10 mouse cellular contexts compared by ENCODE assay signal in the genomic region with DNA sequence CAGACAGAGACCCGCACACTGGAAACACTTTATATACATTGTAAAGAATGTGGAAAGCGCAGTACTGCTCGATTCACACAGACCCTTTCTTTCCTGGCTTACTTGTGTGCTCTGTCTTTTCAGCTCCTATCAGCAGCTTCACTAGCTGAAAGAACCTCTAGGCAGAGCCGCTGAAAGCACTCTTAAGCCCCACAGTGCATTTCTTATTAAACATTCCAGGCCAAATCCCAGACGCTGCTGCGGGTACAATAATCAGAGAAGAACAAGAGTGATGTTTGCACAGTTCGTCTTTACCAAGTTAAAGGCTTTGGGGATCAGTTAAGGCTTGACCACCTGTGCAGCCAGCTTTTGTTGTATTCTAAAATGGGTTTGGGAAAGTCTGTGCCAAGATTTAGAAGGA. TPM values are rescaled to one million over a fixed set of nuclear protein-coding genes. Genes with fewer than 3 reads are reported as not detected.
A peak's percentile ranks its signal among the peaks of the same experiment; 100 is the strongest.
DNase-seq lines count a peak whose midpoint lies in the region; ATAC-seq and TF ChIP-seq lines count a peak whose summit lies in the region.
"Had no signal": no experiment of that assay in that cellular context is flagged by ENCODE, and none has a peak within 500 bp of the region (broad histone marks: within the 10 kb centered on the region; RNA-seq: fewer than 3 reads in every experiment).

No protein-coding gene starts in this region.

- 0 out of 2 replicates have a peak, but pooled peaks cover 3% of the 10 kb centered on the region for H3K4me1 ChIP-seq in forebrain, postnatal 0 days (ENCODE audit: insufficient read depth)
- H3K4me1 ChIP-seq in midbrain, embryonic 12.5 days, result peaks cover 19% of the 10 kb centered on the region
- H3K4me1 ChIP-seq: liver, embryonic 13.5 days had no signal

- TF ChIP-seq CTCF in brain, embryonic 14.5 days (IDR thresholded peaks at IDR 0.05; ENCODE audit: borderline replicate concordance, extremely low read depth, insufficient read depth, insufficient read length), result no peak
- no peak for TF ChIP-seq CTCF in forebrain, postnatal 0 days (IDR thresholded peaks at IDR 0.05; ENCODE audit: low read depth)

- WGBS in forebrain, postnatal 0 days, result 7% methylated on average over 7 of the region's 7 CpGs
- 11% methylated on average over 7 of the region's 7 CpGs for WGBS in midbrain, embryonic 12.5 days

- H3K4me3 ChIP-seq in forebrain, postnatal 0 days (ENCODE audit: low read depth, low read length), result no peak overlapping the region
- H3K4me3 ChIP-seq in midbrain, embryonic 12.5 days, result no peak overlapping the region
- H3K4me3 ChIP-seq: liver, embryonic 13.5 days had no signal

- no peaks in the 10 kb centered on the region for H3K36me3 ChIP-seq in forebrain, postnatal 0 days (ENCODE audit: insufficient read depth)
- no peaks in the 10 kb centered on the region for H3K36me3 ChIP-seq in midbrain, embryonic 12.5 days
- H3K36me3 ChIP-seq: liver, embryonic 13.5 days had no signal

- peak; percentile 37 for DNase-seq in heart, adult 11 months
- no peak for DNase-seq in heart, adult 8-10 months (ENCODE audit: low spot score)
- DNase-seq in brain, embryonic 14.5 days (ENCODE audit: low read depth), result peak; percentile 92
- peak; percentile 28 for DNase-seq in forebrain, postnatal 0 days
- DNase-seq in urinary bladder, postnatal 14 days (ENCODE audit: low spot score), result no peak
- no peak for DNase-seq in cerebellum, adult 11-12 months
- DNase-seq: liver, embryonic 13.5 days; right cerebral cortex, adult 18-20 months had no signal

- TF ChIP-seq POLR2A in brain, embryonic 14.5 days (IDR thresholded peaks at IDR 0.05; ENCODE audit: borderline replicate concordance, extremely low read depth, insufficient read depth, insufficient read length, poor library complexity, severe bottlenecking), result no peak

- H3K9ac ChIP-seq in forebrain, postnatal 0 days, result no peak overlapping the region
- H3K9ac ChIP-seq in midbrain, embryonic 12.5 days (replicated peaks), result no peak overlapping the region
- H3K9ac ChIP-seq: liver, embryonic 13.5 days had no signal

- ATAC-seq in forebrain, postnatal 0 days, result peak; percentile 43; the same call in 1 of the 2 replicates
- peak; percentile 84 for ATAC-seq in midbrain, embryonic 12.5 days (ENCODE audit: low FRiP score, low read depth)
- no peak for ATAC-seq in inflammation-experienced regulatory T-cells, adult 6 months

- H3K27me3 ChIP-seq in forebrain, postnatal 0 days (ENCODE audit: insufficient read depth, low read length), result no peaks in the 10 kb centered on the region
- H3K27me3 ChIP-seq in midbrain, embryonic 12.5 days, result no peaks in the 10 kb centered on the region
- H3K27me3 ChIP-seq: liver, embryonic 13.5 days had no signal

- no peaks in the 10 kb centered on the region for H3K9me3 ChIP-seq in forebrain, postnatal 0 days (ENCODE audit: low read length)
- no peaks in the 10 kb centered on the region for H3K9me3 ChIP-seq in midbrain, embryonic 12.5 days
- H3K9me3 ChIP-seq: liver, embryonic 13.5 days had no signal

- H3K4me2 ChIP-seq in forebrain, postnatal 0 days (ENCODE audit: low read depth), result no peak overlapping the region
- H3K4me2 ChIP-seq in midbrain, embryonic 12.5 days (replicated peaks), result no peak overlapping the region
- H3K4me2 ChIP-seq: liver, embryonic 13.5 days had no signal

- H3K27ac ChIP-seq in forebrain, postnatal 0 days (ENCODE audit: low read depth, low read length), result 0 out of 2 replicates have a peak overlapping the region, but pooled peaks have one; percentile 1
- H3K27ac ChIP-seq in midbrain, embryonic 12.5 days (replicated peaks), result peak overlapping the region; percentile 92
- H3K27ac ChIP-seq: liver, embryonic 13.5 days had no signal

RNA-seq across cellular contexts. Expression of gene Pmpcb, which starts 12.1 kb away (rescaled TPM):
- total RNA-seq in heart, adult 8-10 months (2022), result 100 to 1,000 TPM; 289 to 312 (median 300) TPM
- 66.7 and 72.8 TPM in 2 replicates for polyA plus RNA-seq in brain, embryonic 14.5 days (2012; rRNA removed)
- total RNA-seq in forebrain, postnatal 0 days (2014; rRNA removed), result 94.9 and 102 TPM in 2 replicates
- polyA plus RNA-seq in forebrain, postnatal 0 days (2015; fragmentation: Nextera tagmentation; extraction: Ambion mirVana), result 64.7 and 68.6 TPM in 2 replicates
- polyA plus RNA-seq in midbrain, embryonic 12.5 days (2016; fragmentation: Nextera tagmentation; extraction: Ambion mirVana), result 90.8 and 97.2 TPM in 2 replicates
- polyA plus RNA-seq in inflammation-experienced regulatory T-cells, adult 6 months (2017; shearing (Covaris generic)), result 10 to 100 TPM; 79.0 to 84.3 (median 82.6) TPM

RNA-seq across cellular contexts. Expression of gene Napepld, which starts 23.7 kb away (rescaled TPM):
- 1 to 10 TPM; 5.0 to 7.0 (median 6.8) TPM for total RNA-seq in heart, adult 8-10 months (2022)
- polyA plus RNA-seq in brain, embryonic 14.5 days (2012; rRNA removed), result 4.7 and 4.9 TPM in 2 replicates
- 2.7 and 3.7 TPM in 2 replicates for total RNA-seq in forebrain, postnatal 0 days (2014; rRNA removed)
- 1.1 TPM in 2 replicates for polyA plus RNA-seq in forebrain, postnatal 0 days (2015; fragmentation: Nextera tagmentation; extraction: Ambion mirVana)
- 10.2 and 10.9 TPM in 2 replicates for polyA plus RNA-seq in midbrain, embryonic 12.5 days (2016; fragmentation: Nextera tagmentation; extraction: Ambion mirVana)
- polyA plus RNA-seq in inflammation-experienced regulatory T-cells, adult 6 months (2017; shearing (Covaris generic)), result 1 to 10 TPM; 2.0 to 3.9 (median 2.6) TPM

Comparison
In these comparisons a context has a peak if more than half of its experiments do, and no peak if none do; other contexts are left out.
1. DNase-seq: peak in heart, adult 11 months (single experiment), brain, embryonic 14.5 days (single experiment) and forebrain, postnatal 0 days (single experiment); none in heart, adult 8-10 months (single experiment), urinary bladder, postnatal 14 days (single experiment) and cerebellum, adult 11-12 months (single experiment).